Mouse (Mus musculus) lung, embryonic 14.5 days (tissue): ENCODE measurements around the gene Dbndd1. TPM values are rescaled to one million over a fixed set of nuclear protein-coding genes. Genes with fewer than 3 reads are reported as not detected.

Experiments
- ATAC-seq: fragments of 200-750 bp; cut with Nextera tagmentation; 2 replicates; pipeline ENCODE4 v1.8.0; 2017; ENCODE audit warnings: mild to moderate bottlenecking, moderate TSS enrichment, moderate library complexity; ENCODE audit not compliant: insufficient read depth
- DNase-seq: peaks from one replicate; pipeline ENCODE4 v3.0.0-alpha.2; 2015
- H3K27ac ChIP-seq: fragments of 300-500 bp; sonication (generic); 2 replicates; pipeline ENCODE4 v1.5.1; 2014; ENCODE audit warnings: low read depth, mild to moderate bottlenecking, moderate library complexity
- H3K27me3 ChIP-seq: fragments of 300-500 bp; sonication (generic); 2 replicates; pipeline ENCODE4 v1.6.1; 2014; ENCODE audit warnings: low read length, control low read depth; ENCODE audit not compliant: insufficient read depth
- H3K36me3 ChIP-seq: fragments of 300-500 bp; sonication (generic); 2 replicates; pipeline ENCODE4 v1.6.1; 2014; ENCODE audit warnings: control low read depth; ENCODE audit not compliant: insufficient read depth
- H3K4me1 ChIP-seq: fragments of 300-500 bp; sonication (generic); 2 replicates; pipeline ENCODE4 v1.6.1; 2014; ENCODE audit warnings: antibody characterized with exemption, control low read depth; ENCODE audit not compliant: insufficient read depth
- H3K4me2 ChIP-seq: fragments of 300-500 bp; sonication (generic); 2 replicates; pipeline ENCODE4 v1.6.1; 2014; ENCODE audit warnings: mild to moderate bottlenecking
- H3K4me3 ChIP-seq: fragments of 300-500 bp; sonication (generic); 2 replicates; pipeline ENCODE4 v1.5.1; 2014; ENCODE audit warnings: low read depth, low read length
- H3K9ac ChIP-seq: fragments of 300-500 bp; sonication (generic); 2 replicates; pipeline ENCODE4 v1.6.1; 2014
- H3K9me3 ChIP-seq: fragments of 300-500 bp; sonication (generic); 2 replicates; pipeline ENCODE4 v1.6.1; 2016; ENCODE audit warnings: low read depth, low read length, control low read depth
- CTCF ChIP-seq: IDR thresholded peaks from 2 replicates; pipeline ENCODE4 v1.5.1; 2016; ENCODE audit warnings: antibody characterized with exemption, low read depth
- WGBS: fragments of 180-500 bp; shearing (Covaris S2); extraction: QIAGEN DNeasy Blood & Tissue Kit; methylation state at CpG from one replicate; pipeline ENCODE4 v1.1.7; 2014; 5-methylcytosine and 5-hydroxymethylcytosine counted together
- polyA plus RNA-seq: library from polyadenylated mRNA; unstranded; fragments of >200 nt; fragmentation: Nextera tagmentation; extraction: Ambion mirVana; gene quantifications from 2 replicates; pipeline ENCODE4 v1.2.1, GENCODE M21; 2014

Dbndd1 gene
- polyA plus RNA-seq, 1 experiment from 2014 or later: 2.2 TPM

- 75% methylated on average over 9 of the region's 9 CpGs for WGBS
Observed at GRCm38 (mm10) chr8:123505695-123506094, 9.6 kb downstream of the Dbndd1 start.

GRCm38 (mm10) chr8:123505267-123505666 is 10.0 kb downstream of the Dbndd1 start:
- ATAC-seq: no peak
- H3K27ac ChIP-seq: no peak overlapping the region
- WGBS: 69% methylated on average over 4 of the region's 4 CpGs

More at GRCm38 (mm10) chr8:123505695-123506094, 9.6 kb downstream of the Dbndd1 start:
- H3K9me3 ChIP-seq: 0 out of 2 replicates have a peak, but pooled peaks cover 3% of the 10 kb centered on the region
- no peak overlapping the region for H3K9ac ChIP-seq
- H3K27ac ChIP-seq: no peak overlapping the region
- ATAC-seq (no peak), DNase-seq (no peak)
- H3K27me3 ChIP-seq: no peaks in the 10 kb centered on the region
- H3K36me3 ChIP-seq: peaks cover 79% of the 10 kb centered on the region
- TF ChIP-seq CTCF: no peak
- H3K4me3 ChIP-seq: no peak overlapping the region
- no peaks in the 10 kb centered on the region for H3K4me1 ChIP-seq
- no peak overlapping the region for H3K4me2 ChIP-seq

GRCm38 (mm10) chr8:123504591-123505195 is 10.6 kb downstream of the Dbndd1 start:
- 88% methylated on average over 9 of the region's 9 CpGs for WGBS
- Histone ChIP-seq H3K36me3 (peaks cover 88% of the 10 kb centered on the region), H3K9me3 (0 out of 2 replicates have a peak, but pooled peaks cover 3% of the 10 kb centered on the region), H3K4me3 (no peak overlapping the region), H3K27ac (no peak overlapping the region), H3K27me3 (no peaks in the 10 kb centered on the region), H3K9ac (no peak overlapping the region), H3K4me1 (no peaks in the 10 kb centered on the region), H3K4me2 (no peak overlapping the region)
- ATAC-seq: no peak
- no peak for TF ChIP-seq CTCF
- no peak for DNase-seq

More at GRCm38 (mm10) chr8:123505267-123505666, 10.0 kb downstream of the Dbndd1 start:
- no peak for DNase-seq
- TF ChIP-seq CTCF: no peak
- H3K4me3 ChIP-seq: no peak overlapping the region
- H3K9ac ChIP-seq: no peak overlapping the region
- no peak overlapping the region for H3K4me2 ChIP-seq
- 0 out of 2 replicates have a peak, but pooled peaks cover 3% of the 10 kb centered on the region for H3K9me3 ChIP-seq
- no peaks in the 10 kb centered on the region for H3K27me3 ChIP-seq
- no peaks in the 10 kb centered on the region for H3K4me1 ChIP-seq
- peaks cover 83% of the 10 kb centered on the region for H3K36me3 ChIP-seq

- DNase-seq: no peak
- WGBS: 97% methylated on average over 6 of the region's 6 CpGs
- Histone ChIP-seq H3K9ac (no peak overlapping the region), H3K27me3 (no peaks in the 10 kb centered on the region), H3K4me3 (no peak overlapping the region), H3K9me3 (0 out of 2 replicates have a peak, but pooled peaks cover 3% of the 10 kb centered on the region), H3K4me1 (no peaks in the 10 kb centered on the region), H3K27ac (no peak overlapping the region), H3K4me2 (no peak overlapping the region), H3K36me3 (peaks cover 89% of the 10 kb centered on the region)
- TF ChIP-seq CTCF: peak; percentile 39; the same call in 1 of the 2 replicates
- ATAC-seq: no peak
Observed at GRCm38 (mm10) chr8:123503801-123504467, 11.3 kb downstream of the Dbndd1 start.

GRCm38 (mm10) chr8:123502192-123502591 is 13.1 kb downstream of the Dbndd1 start:
- Histone ChIP-seq H3K27me3 (no peaks in the 10 kb centered on the region), H3K9ac (no peak overlapping the region), H3K4me3 (no peak overlapping the region), H3K4me2 (no peak overlapping the region), H3K36me3 (peaks cover 92% of the 10 kb centered on the region), H3K9me3 (0 out of 2 replicates have a peak, but pooled peaks cover 3% of the 10 kb centered on the region), H3K4me1 (no peaks in the 10 kb centered on the region), H3K27ac (no peak overlapping the region)
- ATAC-seq (no peak), DNase-seq (no peak)
- 86% methylated on average over 5 of the region's 5 CpGs for WGBS
- no peak for TF ChIP-seq CTCF

- Histone ChIP-seq H3K4me3 (no peak overlapping the region), H3K4me2 (no peak overlapping the region), H3K9ac (no peak overlapping the region), H3K4me1 (no peaks in the 10 kb centered on the region), H3K9me3 (0 out of 2 replicates have a peak, but pooled peaks cover 3% of the 10 kb centered on the region), H3K27me3 (no peaks in the 10 kb centered on the region), H3K27ac (no peak overlapping the region), H3K36me3 (peaks cover 97% of the 10 kb centered on the region)
- DNase-seq (no peak), ATAC-seq (no peak)
- 88% methylated on average over 11 of the region's 11 CpGs for WGBS
- no peak for TF ChIP-seq CTCF
Observed at GRCm38 (mm10) chr8:123499556-123499955, 15.7 kb downstream of the Dbndd1 start.

- no peak for TF ChIP-seq CTCF
- H3K9ac ChIP-seq: no peak overlapping the region
- H3K4me3 ChIP-seq: no peak overlapping the region
- 87% methylated on average over 11 of the region's 11 CpGs for WGBS
- no peaks in the 10 kb centered on the region for H3K4me1 ChIP-seq
- DNase-seq: no peak
- H3K27ac ChIP-seq: no peak overlapping the region
- H3K36me3 ChIP-seq: peaks cover 97% of the 10 kb centered on the region
- no peak overlapping the region for H3K4me2 ChIP-seq
- ATAC-seq: no peak
- 0 out of 2 replicates have a peak, but pooled peaks cover 3% of the 10 kb centered on the region for H3K9me3 ChIP-seq
- H3K27me3 ChIP-seq: no peaks in the 10 kb centered on the region
Observed at GRCm38 (mm10) chr8:123498963-123499362, 16.3 kb downstream of the Dbndd1 start.
